Mouse (Mus musculus) midbrain, embryonic 14.5 days (tissue): Measurements from ENCODE around the gene Gadl1. TPM values are rescaled to one million over a fixed set of nuclear protein-coding genes. Genes with fewer than 3 reads are reported as not detected.

Experiments
- ATAC-seq: fragments of 200-750 bp; cut with Nextera tagmentation; 2 replicates; pipeline ENCODE4 v1.8.0; 2017; ENCODE audit warnings: moderate number of reproducible peaks, moderate library complexity; ENCODE audit not compliant: low FRiP score, low TSS enrichment
- DNase-seq: peaks from one replicate; pipeline ENCODE4 v3.0.0-alpha.2; 2015
- H3K27ac ChIP-seq: fragments of 300-500 bp; sonication (generic); replicated peaks from 2 replicates; pipeline ENCODE4 v1.5.1; 2014; ENCODE audit warnings: mild to moderate bottlenecking, low read depth, low read length, moderate library complexity
- H3K27me3 ChIP-seq: fragments of 300-500 bp; sonication (generic); 2 replicates; pipeline ENCODE4 v1.6.1; 2014; ENCODE audit warnings: low read length, control low read depth, mixed read lengths; ENCODE audit not compliant: control insufficient read depth, insufficient read depth
- H3K36me3 ChIP-seq: fragments of 300-500 bp; sonication (generic); 2 replicates; pipeline ENCODE4 v1.6.1; 2014; ENCODE audit warnings: low read length, control low read depth; ENCODE audit not compliant: control insufficient read depth, insufficient read depth
- H3K4me1 ChIP-seq: fragments of 300-500 bp; sonication (generic); 2 replicates; pipeline ENCODE4 v1.6.1; 2014; ENCODE audit warnings: mild to moderate bottlenecking, antibody characterized with exemption, low read length, control low read depth; ENCODE audit not compliant: control insufficient read depth, insufficient read depth
- H3K4me2 ChIP-seq: fragments of 300-500 bp; sonication (generic); 2 replicates; pipeline ENCODE4 v1.6.1; 2014; ENCODE audit warnings: mild to moderate bottlenecking, low read length, moderate library complexity
- H3K4me3 ChIP-seq: fragments of 300-500 bp; sonication (generic); replicated peaks from 2 replicates; pipeline ENCODE4 v1.5.1; 2014; ENCODE audit warnings: low read depth, low read length
- H3K9ac ChIP-seq: fragments of 300-500 bp; sonication (generic); replicated peaks from 2 replicates; pipeline ENCODE4 v1.6.1; 2014; ENCODE audit warnings: mild to moderate bottlenecking, low read length, moderate library complexity
- H3K9me3 ChIP-seq: fragments of 300-500 bp; sonication (generic); 2 replicates; pipeline ENCODE4 v1.6.1; 2016; ENCODE audit warnings: low read length, control low read depth, mixed read lengths; ENCODE audit not compliant: control insufficient read depth
- WGBS: fragments of 180-500 bp; shearing (Covaris S2); extraction: QIAGEN DNeasy Blood & Tissue Kit; methylation state at CpG from one replicate; pipeline ENCODE4 v1.1.7; 2014; 5-methylcytosine and 5-hydroxymethylcytosine counted together
- polyA plus RNA-seq: library from polyadenylated mRNA; unstranded; fragments of >200 nt; fragmentation: Nextera tagmentation; extraction: Ambion mirVana; gene quantifications from 2 replicates; pipeline ENCODE4 v1.2.1, GENCODE M21; 2014

The Gadl1 gene
- polyA plus RNA-seq, 1 experiment from 2014 or later: 0.13 TPM

GRCm38 (mm10) chr9:116108729-116109128 lies 199.5 kb downstream of the Gadl1 start:
- Histone ChIP-seq H3K4me3 (no peak overlapping the region), H3K4me1 (no peaks in the 10 kb centered on the region), H3K9me3 (no peaks in the 10 kb centered on the region), H3K27me3 (no peaks in the 10 kb centered on the region), H3K9ac (no peak overlapping the region), H3K27ac (no peak overlapping the region), H3K36me3 (no peaks in the 10 kb centered on the region), H3K4me2 (no peak overlapping the region)
- DNase-seq (no peak), ATAC-seq (no peak)
- 87% methylated on average over 2 of the region's 2 CpGs for WGBS

DNA sequence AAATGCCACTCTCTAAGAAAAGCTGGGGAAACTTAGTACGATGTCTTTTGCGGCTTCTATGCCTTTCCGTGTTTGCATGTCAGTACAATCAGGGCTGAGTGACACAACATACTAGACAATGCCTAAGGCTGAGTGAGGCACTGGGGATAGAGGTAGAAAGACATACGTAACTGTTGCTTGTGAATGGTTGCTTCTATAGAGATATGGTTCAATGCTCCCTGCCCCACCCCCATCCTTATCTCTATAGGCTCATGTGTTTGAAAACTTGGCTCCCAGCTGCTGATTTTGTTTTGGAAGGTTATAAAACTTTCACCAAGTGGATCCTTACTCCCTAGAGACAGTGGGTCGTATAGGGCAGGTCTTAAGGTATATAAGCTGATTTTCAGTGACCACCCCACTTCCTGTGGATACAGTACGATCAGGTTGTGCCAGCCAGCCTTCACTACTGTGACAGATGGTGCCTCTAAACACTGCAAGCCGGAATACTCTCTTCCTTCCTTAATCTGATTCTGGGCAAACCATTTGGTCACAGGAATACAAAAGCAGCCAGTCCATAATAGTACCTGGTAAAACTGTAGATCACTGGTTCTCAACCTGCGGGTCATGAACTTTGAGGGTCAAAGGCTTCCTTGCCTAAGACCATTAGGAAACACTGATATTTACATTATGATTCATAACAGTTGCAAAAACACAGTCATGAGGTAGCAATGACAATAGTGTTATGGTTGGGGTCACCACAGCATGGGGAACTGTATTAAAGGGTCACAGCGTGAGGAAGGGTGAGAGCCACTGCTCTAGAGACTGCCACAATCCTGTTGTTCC lies 202.1 kb downstream of the Gadl1 start:
- no peak for DNase-seq
- H3K4me1 ChIP-seq: no peaks in the 10 kb centered on the region
- 84% methylated on average over 9 of the region's 9 CpGs for WGBS

DNA sequence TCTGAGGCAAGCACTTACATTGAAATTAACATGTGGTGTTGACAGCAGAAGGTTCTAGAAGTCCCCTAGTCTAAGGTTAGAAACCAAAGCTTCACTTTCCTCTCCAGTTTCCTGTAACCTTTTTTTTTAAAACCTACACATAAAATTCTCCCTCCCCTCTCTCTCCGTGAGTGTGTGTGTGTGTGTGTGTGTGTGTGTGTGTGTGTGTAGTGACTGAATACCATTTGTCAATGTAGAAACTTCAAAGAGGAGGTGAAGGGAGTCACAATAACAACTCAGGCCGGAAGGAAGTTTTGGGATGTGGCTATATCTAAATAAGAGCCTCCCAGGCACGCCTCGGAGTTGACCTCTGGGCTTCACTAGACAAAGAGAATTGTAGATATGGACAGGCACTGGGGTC lies 205.1 kb downstream of the Gadl1 start:
- Histone ChIP-seq H3K4me1 (no peaks in the 10 kb centered on the region), H3K4me3 (no peak overlapping the region), H3K4me2 (no peak overlapping the region), H3K9me3 (no peaks in the 10 kb centered on the region), H3K9ac (no peak overlapping the region), H3K27me3 (no peaks in the 10 kb centered on the region), H3K27ac (no peak overlapping the region), H3K36me3 (no peaks in the 10 kb centered on the region)
- WGBS: 76% methylated on average over 4 of the region's 4 CpGs
- no peak for DNase-seq
- no peak for ATAC-seq

More for the DNA sequence above, 202.1 kb downstream of the Gadl1 start:
- H3K4me2 ChIP-seq: no peak overlapping the region
- H3K27me3 ChIP-seq: no peaks in the 10 kb centered on the region
- ATAC-seq: no peak
- no peak overlapping the region for H3K9ac ChIP-seq
- no peak overlapping the region for H3K27ac ChIP-seq
- H3K4me3 ChIP-seq: no peak overlapping the region
- H3K9me3 ChIP-seq: no peaks in the 10 kb centered on the region
- no peaks in the 10 kb centered on the region for H3K36me3 ChIP-seq

GRCm38 (mm10) chr9:116115875-116116274 lies 206.6 kb downstream of the Gadl1 start:
- Histone ChIP-seq H3K4me2 (no peak overlapping the region), H3K4me1 (no peaks in the 10 kb centered on the region), H3K4me3 (no peak overlapping the region), H3K9ac (no peak overlapping the region), H3K27ac (no peak overlapping the region), H3K9me3 (no peaks in the 10 kb centered on the region), H3K27me3 (no peaks in the 10 kb centered on the region), H3K36me3 (no peaks in the 10 kb centered on the region)
- ATAC-seq: no peak
- WGBS: 92% methylated on average over 7 of the region's 7 CpGs
- DNase-seq: no peak

DNA sequence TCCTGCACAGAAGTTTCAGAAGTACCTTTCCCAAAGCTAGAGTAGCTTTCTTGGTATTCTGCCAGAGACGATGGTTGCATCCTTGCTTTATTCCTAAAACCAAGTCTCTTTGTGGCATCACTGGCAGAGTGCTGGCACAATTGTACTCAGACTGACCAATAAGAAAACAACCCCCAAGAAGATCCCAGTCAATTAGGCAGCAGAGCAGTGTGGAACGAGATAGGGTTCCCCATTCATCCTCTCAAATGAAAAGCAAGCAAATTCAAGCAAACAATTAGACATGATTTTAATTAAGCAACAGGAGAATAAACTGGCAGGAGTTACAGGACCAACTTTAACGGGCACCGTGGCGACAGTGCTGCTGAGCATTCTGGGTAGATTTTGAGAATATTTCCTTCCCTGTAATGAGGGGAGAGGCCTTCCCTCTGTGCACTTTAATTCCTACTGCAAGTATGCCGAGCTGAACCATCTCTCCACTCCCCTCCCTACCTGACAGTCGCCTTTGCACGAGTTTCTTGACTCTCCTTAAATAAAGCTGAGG lies 209.1 kb downstream of the Gadl1 start:
- ATAC-seq: no peak
- Histone ChIP-seq H3K9me3 (no peaks in the 10 kb centered on the region), H3K9ac (no peak overlapping the region), H3K4me3 (no peak overlapping the region), H3K27ac (no peak overlapping the region), H3K4me2 (no peak overlapping the region), H3K36me3 (no peaks in the 10 kb centered on the region), H3K4me1 (no peaks in the 10 kb centered on the region), H3K27me3 (no peaks in the 10 kb centered on the region)
- DNase-seq: no peak
- WGBS: 68% methylated on average over 8 of the region's 8 CpGs

GRCm38 (mm10) chr9:116119990-116120389 lies 210.7 kb downstream of the Gadl1 start:
- 87% methylated on average over 7 of the region's 7 CpGs for WGBS
- H3K4me3 ChIP-seq: no peak overlapping the region
- no peak overlapping the region for H3K27ac ChIP-seq
- no peaks in the 10 kb centered on the region for H3K9me3 ChIP-seq
- DNase-seq: no peak
- H3K4me1 ChIP-seq: no peaks in the 10 kb centered on the region
- H3K27me3 ChIP-seq: no peaks in the 10 kb centered on the region
- H3K4me2 ChIP-seq: no peak overlapping the region
- ATAC-seq: no peak
- no peaks in the 10 kb centered on the region for H3K36me3 ChIP-seq
- no peak overlapping the region for H3K9ac ChIP-seq

GRCm38 (mm10) chr9:116121472-116121871 lies 212.2 kb downstream of the Gadl1 start:
- H3K36me3 ChIP-seq: no peaks in the 10 kb centered on the region
- no peaks in the 10 kb centered on the region for H3K27me3 ChIP-seq
- DNase-seq (no peak), ATAC-seq (no peak)
- whole genome bisulfite sequencing: 91% methylated on average over 7 of the region's 7 CpGs
- H3K4me1 ChIP-seq: no peaks in the 10 kb centered on the region
- H3K4me3 ChIP-seq: no peak overlapping the region
- no peak overlapping the region for H3K27ac ChIP-seq
- no peak overlapping the region for H3K4me2 ChIP-seq
- no peak overlapping the region for H3K9ac ChIP-seq
- H3K9me3 ChIP-seq: no peaks in the 10 kb centered on the region

GRCm38 (mm10) chr9:116122544-116122943 lies 213.3 kb downstream of the Gadl1 start:
- no peak overlapping the region for H3K4me2 ChIP-seq
- H3K4me1 ChIP-seq: no peaks in the 10 kb centered on the region
- H3K4me3 ChIP-seq: no peak overlapping the region
- WGBS: 83% methylated on average over 6 of the region's 6 CpGs
- H3K27me3 ChIP-seq: no peaks in the 10 kb centered on the region
- H3K9me3 ChIP-seq: no peaks in the 10 kb centered on the region
- DNase-seq (no peak), ATAC-seq (no peak)
- H3K9ac ChIP-seq: no peak overlapping the region
- no peak overlapping the region for H3K27ac ChIP-seq
- H3K36me3 ChIP-seq: no peaks in the 10 kb centered on the region

DNA sequence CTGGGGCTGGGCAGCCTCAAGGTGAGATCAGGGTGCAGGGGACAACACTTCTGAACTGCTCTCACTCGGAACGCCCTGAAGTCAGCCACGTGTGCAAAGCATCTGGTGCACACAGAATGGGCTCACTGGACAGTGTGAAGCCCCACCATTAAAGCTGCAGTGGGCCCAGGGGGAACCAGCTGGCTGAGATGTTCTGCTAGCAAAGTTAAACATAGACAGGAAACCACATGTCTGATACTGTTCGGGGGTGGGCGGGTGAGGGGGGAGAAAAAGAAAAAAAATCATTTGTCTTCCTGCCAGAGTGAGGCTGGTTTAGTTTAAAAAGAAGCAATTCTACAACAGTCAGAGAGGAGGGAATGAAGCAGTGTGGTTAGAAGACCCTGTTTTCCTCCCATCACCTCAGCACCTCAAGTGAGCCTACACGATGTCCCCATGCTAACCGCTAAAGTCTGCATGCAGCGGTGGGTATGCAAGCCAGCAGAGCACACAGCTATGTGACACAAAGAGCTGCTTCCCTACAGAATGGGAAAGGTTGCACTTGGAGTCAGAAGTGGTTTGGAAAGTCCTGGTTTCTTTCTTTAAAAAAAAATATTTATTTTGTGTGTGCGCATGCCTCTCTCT lies 213.8 kb downstream of the Gadl1 start:
- WGBS: 70% methylated on average over 9 of the region's 9 CpGs
- no peak overlapping the region for H3K4me3 ChIP-seq
- H3K4me1 ChIP-seq: no peaks in the 10 kb centered on the region
- H3K27me3 ChIP-seq: no peaks in the 10 kb centered on the region
- H3K36me3 ChIP-seq: no peaks in the 10 kb centered on the region
- H3K9ac ChIP-seq: no peak overlapping the region
- no peak overlapping the region for H3K27ac ChIP-seq
- no peak overlapping the region for H3K4me2 ChIP-seq
- ATAC-seq (no peak), DNase-seq (no peak)
- H3K9me3 ChIP-seq: no peaks in the 10 kb centered on the region
